Mouse (Mus musculus) lung, adult 2 months (tissue): ENCODE measurements at regions not wholly inside any gene's neighbourhood (a gene's known extent, or its start where the extent isn't known, plus 50 kb on each side); places are given as distances from the start of the nearest gene placed in this dataset.

Experiments used
- CTCF ChIP-seq: fragments of 200-500 bp; IDR thresholded peaks from 2 replicates; pipeline ENCODE4 v1.5.1; 2011; ENCODE audit warnings: mild to moderate bottlenecking, low read length, control low read depth; ENCODE audit not compliant: insufficient read depth
- POLR2A ChIP-seq: fragments of 200-500 bp; IDR thresholded peaks from 2 replicates; pipeline ENCODE4 v1.6.1; 2011; ENCODE audit warnings: low read depth, mild to moderate bottlenecking, control low read depth, low read length, borderline replicate concordance; ENCODE audit errors: extremely low read depth

- TF ChIP-seq CTCF, result no peak
- no peak for TF ChIP-seq POLR2A
These were observed 93.3 kb upstream of the Meis1 start for GRCm38 (mm10) chr11:19111916-19112575.
